Comparison of ENCODE assay signal across 15 mouse cellular contexts in genomic region chr3:152061145-152061544, GRCm38 (mm10).
"Had no signal": no experiment of that assay in that cellular context is flagged by ENCODE, and none has a peak within 500 bp of the region (broad histone marks: within the 10 kb centered on the region; RNA-seq: fewer than 3 reads in every experiment).

No protein-coding gene starts in this region.

- H3K4me1 ChIP-seq: limb, embryonic 15.5 days; liver, embryonic 13.5 days; lung, embryonic 15.5 days; megakaryocyte, embryonic 14.5 days; midbrain, embryonic 12.5 days; stomach, embryonic 15.5 days had no signal

- H3K4me3 ChIP-seq: kidney, embryonic 15.5 days; left cerebral cortex, adult 2 months; limb, embryonic 15.5 days; liver, embryonic 13.5 days; lung, embryonic 15.5 days; megakaryocyte, embryonic 14.5 days; midbrain, embryonic 12.5 days; stomach, embryonic 15.5 days had no signal

- ATAC-seq: liver, postnatal 0 days; midbrain, embryonic 16.5 days had no signal

- DNase-seq: kidney, postnatal 14 days; liver, embryonic 13.5 days; liver, postnatal 0 days; lung, postnatal 14 days; right cerebral cortex, postnatal 14 days; thymus, postnatal 36 days had no signal

- H3K36me3 ChIP-seq: kidney, embryonic 15.5 days; limb, embryonic 15.5 days; liver, embryonic 13.5 days; lung, embryonic 15.5 days; midbrain, embryonic 12.5 days; stomach, embryonic 15.5 days had no signal

- H3K9ac ChIP-seq: kidney, embryonic 15.5 days; limb, embryonic 15.5 days; liver, embryonic 13.5 days; liver, postnatal 0 days; lung, embryonic 15.5 days; midbrain, embryonic 12.5 days; stomach, embryonic 15.5 days had no signal

- H3K9me3 ChIP-seq: kidney, embryonic 15.5 days; limb, embryonic 15.5 days; liver, embryonic 13.5 days; lung, embryonic 15.5 days; megakaryocyte, embryonic 14.5 days; midbrain, embryonic 12.5 days; stomach, embryonic 15.5 days had no signal

- H3K27ac ChIP-seq: kidney, embryonic 15.5 days; left cerebral cortex, adult 2 months; limb, embryonic 15.5 days; liver, embryonic 13.5 days; lung, embryonic 15.5 days; macrophage; midbrain, embryonic 12.5 days; stomach, embryonic 15.5 days had no signal

- H3K4me2 ChIP-seq: kidney, embryonic 15.5 days; limb, embryonic 15.5 days; liver, embryonic 13.5 days; lung, embryonic 15.5 days; midbrain, embryonic 12.5 days; stomach, embryonic 15.5 days had no signal

- H3K27me3 ChIP-seq: kidney, embryonic 15.5 days; limb, embryonic 15.5 days; liver, embryonic 13.5 days; midbrain, embryonic 12.5 days; stomach, embryonic 15.5 days had no signal
